Mouse (Mus musculus): ENCODE data around the gene Anxa2. TPM values are rescaled to one million over a fixed set of nuclear protein-coding genes. Genes with fewer than 3 reads are reported as not detected.

Gene Anxa2
- polyA plus RNA-seq (2015; fragmentation: Nextera tagmentation; extraction: Ambion mirVana), result 498 and 620 TPM in 2 replicates

GRCm38 (mm10) chr9:69453066-69453900, at the start of gene Anxa2:
Gene Anxa2, plus strand, starts transcription at chr9:69453620.

Small RNA genes within 50 kb of the gene (microRNA-seq; reads per million reads assigned to microRNA genes)
- gene Mir3109 (ENCODE audit: borderline replicate concordance, insufficient number of aligned reads), result 1.8 reads per million

Other genes starting within 250 kb of the Anxa2 start
- gene Ice2, start 55.7 kb upstream of the Anxa2 start, polyA plus RNA-seq (2015; fragmentation: Nextera tagmentation; extraction: Ambion mirVana), result 6.9 and 9.7 TPM in 2 replicates